Mouse (Mus musculus) frontal cortex, adult (tissue): ENCODE results near the gene Spire2.
"Not testable (repeated sequence)": the region's sequence is repeated elsewhere in the genome, so short reads cannot be mapped to it uniquely, and the experiment has no call there.

Experiments
- ATAC-seq: cut with Nextera tagmentation; 2 replicates; pipeline ENCODE4 v1.9.2; 2017; ENCODE audit warnings: mild to moderate bottlenecking, moderate library complexity, mixed read lengths; ENCODE audit not compliant: low TSS enrichment

Gene Spire2

DNA sequence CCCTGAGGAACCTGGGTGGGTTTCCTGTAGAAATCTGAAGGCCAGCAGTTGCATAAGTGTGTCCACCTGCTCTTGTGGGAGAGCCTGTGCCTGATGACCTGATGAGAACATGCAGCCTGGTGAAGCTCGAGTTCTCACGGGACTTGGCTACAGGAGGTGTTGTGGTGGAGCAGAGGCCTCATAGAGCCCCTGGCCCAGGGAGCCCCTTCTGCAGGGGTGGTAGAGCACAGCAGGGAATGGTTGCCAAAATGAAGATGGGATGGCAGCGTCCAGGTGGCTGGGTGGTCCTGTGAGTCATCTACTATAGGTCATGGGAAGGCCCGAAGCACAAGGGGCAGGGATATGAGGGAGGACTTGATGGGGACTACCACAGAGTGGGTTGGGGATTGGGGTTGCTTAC lies 49.2 kb downstream of the Spire2 start:
- ATAC-seq, result no peak

DNA sequence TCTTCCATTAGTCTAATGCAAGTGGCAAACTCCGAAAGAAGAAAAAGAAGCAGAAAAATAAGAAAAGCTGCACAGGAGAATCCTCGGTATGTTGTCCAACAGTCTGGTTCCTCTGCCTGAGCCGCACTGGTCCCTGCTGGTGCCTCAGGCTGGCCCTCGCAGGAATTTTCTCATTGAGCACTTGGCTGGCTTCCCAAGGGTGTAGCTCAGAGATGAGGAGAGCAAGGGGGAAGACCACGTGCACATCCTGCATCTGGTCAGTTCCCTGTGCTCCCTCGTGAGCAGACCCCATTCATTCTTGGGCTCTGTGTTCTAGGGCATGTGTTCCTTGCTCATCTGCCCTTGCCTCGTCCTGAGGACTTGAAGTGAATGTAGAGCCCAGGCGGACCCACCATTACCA lies 50.0 kb downstream of the Spire2 start:
- ATAC-seq, result no peak

GRCm38 (mm10) chr8:123384883-123385540 lies 52.5 kb downstream of the Spire2 start:
- no peak for ATAC-seq

GRCm38 (mm10) chr8:123387041-123387440 lies 54.5 kb downstream of the Spire2 start:
- ATAC-seq, result no peak

DNA sequence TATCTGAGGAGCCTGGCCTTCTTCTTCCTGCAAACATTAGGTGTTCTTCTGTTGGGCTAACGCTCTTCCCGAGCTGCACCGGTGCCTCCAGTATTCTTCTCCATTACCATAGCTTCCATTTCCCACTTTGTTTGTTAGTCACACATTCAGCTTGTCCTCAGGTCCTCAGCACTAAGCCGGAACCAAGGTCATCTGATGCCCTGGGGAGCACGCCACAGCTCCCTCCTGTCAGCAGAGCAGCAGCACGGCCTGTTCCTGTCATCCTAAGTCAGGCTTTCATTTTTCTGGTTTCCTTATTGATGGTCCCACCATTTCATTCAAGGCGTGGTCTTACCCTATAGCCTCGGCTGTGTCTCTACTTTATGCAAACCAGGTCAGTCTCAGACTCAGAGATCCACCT lies 55.3 kb downstream of the Spire2 start:
- no peak for ATAC-seq

- no peak for ATAC-seq
Measured at GRCm38 (mm10) chr8:123389026-123389425, 56.5 kb downstream of the Spire2 start.

DNA sequence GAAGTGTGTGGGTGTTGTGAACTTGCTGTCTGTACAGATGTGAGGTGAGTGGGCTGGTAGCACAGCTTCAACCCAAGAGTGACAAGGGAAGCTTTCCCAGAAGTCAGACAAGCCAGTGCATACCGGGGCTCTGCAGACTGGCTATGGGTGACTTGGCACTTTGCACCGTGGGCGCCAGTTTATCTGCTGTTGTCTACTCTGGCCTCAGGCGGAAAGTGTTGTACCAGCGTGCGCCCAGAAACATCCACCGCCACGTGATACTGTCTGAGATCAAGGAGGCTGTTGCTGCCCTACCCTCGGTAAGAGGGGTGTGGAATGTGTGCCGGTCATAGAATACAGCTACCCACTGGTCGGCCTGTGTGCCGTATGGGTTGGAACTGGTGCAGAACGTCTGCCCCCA lies 65.8 kb downstream of the Spire2 start:
- peak; percentile 39; the same call in 1 of the 2 replicates for ATAC-seq

DNA sequence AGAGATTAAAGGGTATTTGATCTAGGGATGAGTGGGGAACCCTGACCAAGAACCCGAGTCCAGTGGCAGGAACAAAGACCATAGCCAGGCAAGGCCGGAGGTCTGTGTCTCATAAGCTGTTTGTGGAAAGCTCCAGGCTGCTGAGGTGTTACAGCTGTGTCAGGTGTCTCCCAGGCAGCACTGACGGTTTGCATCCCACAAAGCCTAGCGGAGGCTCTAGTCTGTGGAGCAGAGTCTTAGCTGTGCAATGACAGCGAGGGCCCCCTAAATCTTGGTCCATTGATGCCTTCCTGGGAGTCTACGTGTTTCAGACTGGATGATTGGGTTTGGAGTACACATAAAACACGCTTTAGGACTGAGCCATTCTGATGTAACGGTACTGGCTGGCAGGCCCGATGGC lies 69.4 kb downstream of the Spire2 start:
- no peak for ATAC-seq

DNA sequence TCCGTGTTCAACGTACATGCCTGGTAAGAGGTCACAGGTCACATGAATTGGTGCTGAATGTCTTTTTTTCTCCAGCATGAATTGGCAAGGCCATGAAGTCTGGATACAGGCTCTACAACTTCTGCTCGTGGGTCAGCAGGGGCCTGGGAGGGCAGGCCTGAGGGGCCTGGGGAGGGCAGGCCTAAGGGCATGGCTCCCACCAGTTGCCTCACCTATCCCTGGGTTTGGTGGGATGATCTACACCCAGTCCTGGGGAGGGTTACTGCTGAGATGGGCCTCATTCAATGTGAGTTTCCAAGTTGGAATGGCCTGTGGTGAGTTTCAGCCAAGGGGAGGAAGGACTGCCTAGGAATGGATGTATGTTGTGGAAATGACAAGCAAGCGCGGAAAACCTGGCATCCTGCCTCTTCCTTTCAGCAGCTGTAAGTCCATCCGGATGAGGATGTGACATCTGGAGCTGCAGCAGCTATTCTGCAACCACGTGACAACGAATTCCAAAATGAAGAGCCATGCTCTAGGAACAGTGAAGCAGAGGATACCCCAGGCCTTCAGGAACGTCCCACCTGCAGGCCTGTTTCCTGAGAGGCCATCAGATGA lies 70.3 kb downstream of the Spire2 start:
- no peak for ATAC-seq

GRCm38 (mm10) chr8:123404521-123404920 lies 72.0 kb downstream of the Spire2 start:
- no peak for ATAC-seq

DNA sequence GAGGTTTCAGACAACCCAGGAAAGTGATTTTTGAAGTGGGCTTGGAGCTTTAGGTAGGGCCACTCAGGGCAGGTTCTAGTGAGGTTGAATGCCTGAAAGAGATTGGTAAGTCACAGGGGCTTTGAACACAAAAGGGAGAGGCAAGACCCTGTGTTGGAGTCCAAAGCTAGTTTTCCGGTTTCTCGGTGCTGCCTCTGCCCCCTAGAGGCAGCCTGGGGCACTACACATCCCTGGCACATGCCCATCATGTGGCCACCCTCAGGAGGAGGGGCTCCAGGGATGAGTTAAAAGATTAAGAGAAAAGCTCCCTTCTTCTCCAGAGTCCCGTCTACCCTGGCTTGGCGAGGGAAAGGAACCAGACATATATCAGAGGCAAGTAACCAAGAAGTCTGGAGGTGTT lies 74.3 kb downstream of the Spire2 start, which contains the start of gene Mc1r:
TSS of gene Mc1r (plus strand) at position 322 of the 400 bp plus-strand sequence.
- 0 out of 2 replicates have a peak, but pooled peaks have one; percentile 2 for ATAC-seq

- ATAC-seq, result no peak
Measured at GRCm38 (mm10) chr8:123407612-123408011, 75.1 kb downstream of the Spire2 start.

DNA sequence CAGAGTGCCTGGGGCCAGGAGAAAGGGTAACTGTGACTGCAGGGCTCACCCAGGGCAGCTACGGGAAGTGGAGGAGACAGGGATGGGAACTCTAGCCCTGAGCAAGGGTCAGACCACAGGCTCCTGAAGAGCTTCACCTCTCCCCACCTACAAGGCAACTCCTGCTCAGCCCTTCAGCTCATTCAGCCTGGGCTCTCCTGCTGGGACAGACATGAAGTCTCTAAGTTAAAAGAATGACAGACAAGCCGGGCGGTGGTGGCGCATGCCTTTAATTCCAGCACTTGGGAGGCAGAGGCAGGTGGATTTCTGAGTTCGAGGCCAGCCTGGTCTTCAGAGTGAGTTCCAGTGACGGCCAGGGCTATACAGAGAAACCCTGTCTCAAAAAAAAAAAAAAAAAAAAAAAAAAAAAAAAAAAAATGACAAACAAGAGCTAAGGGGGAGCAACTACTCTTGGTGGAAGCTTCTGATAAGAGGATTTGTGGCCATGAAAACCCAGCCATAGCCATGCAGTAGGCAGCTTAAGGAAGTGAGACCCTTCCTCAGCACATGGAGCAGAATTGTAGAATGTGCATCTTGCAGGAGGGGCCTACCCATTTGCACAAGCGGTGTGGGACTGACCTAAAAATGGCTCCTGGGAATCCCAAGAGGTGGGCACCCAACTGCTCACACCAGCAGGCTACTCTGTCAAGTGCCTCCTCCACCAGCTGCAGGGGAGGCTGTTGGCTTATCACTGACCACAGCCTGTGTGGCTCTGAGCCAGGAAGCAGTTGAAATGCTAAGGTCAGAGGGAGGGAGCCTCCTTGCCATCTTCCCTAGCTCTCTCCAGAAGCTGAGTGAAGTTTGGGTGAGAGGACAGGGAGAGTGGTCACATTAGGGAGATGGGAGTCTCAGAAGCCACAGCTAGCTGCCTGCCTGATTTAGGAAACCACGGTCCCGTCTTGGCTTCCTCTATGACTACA lies 76.4 kb downstream of the Spire2 start:
- ATAC-seq, result no peak

GRCm38 (mm10) chr8:123410049-123410587 lies 77.6 kb downstream of the Spire2 start:
- ATAC-seq, result no peak

GRCm38 (mm10) chr8:123410788-123411187 lies 78.3 kb downstream of the Spire2 start:
- peak; percentile 8; the same call in 1 of the 2 replicates for ATAC-seq

DNA sequence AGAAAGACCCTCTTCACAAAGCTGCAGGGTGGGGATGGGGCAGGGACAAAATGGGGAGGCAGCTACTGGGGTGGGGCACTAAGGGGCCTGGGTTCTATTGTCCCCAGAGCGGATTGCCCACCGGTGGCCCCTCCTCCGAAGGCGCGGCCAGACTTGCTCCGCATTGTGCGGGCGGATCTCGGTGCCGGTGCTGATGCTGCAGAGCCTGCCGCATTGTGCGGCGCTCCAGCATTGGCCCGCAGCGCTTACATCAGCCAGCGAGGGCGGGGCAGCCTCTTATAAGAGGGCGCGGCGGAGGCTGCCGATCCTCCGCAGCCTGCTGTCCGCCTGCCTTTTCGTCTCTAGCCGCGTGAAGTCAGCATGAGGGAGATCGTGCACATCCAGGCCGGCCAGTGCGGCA lies 78.7 kb downstream of the Spire2 start, which contains the start of gene Tubb3:
TSS of gene Tubb3 (plus strand) at position 179 of the 400 bp plus-strand sequence.
- peak; percentile 72 for ATAC-seq

- 0 out of 2 replicates have a peak, but pooled peaks have one; percentile 3 for ATAC-seq
Measured at GRCm38 (mm10) chr8:123411781-123412327, 79.3 kb downstream of the Spire2 start.

- ATAC-seq, result peak; percentile 39
Measured at GRCm38 (mm10) chr8:123412560-123413170, 80.2 kb downstream of the Spire2 start.

GRCm38 (mm10) chr8:123414255-123414654 lies 81.7 kb downstream of the Spire2 start:
- ATAC-seq, result no peak

DNA sequence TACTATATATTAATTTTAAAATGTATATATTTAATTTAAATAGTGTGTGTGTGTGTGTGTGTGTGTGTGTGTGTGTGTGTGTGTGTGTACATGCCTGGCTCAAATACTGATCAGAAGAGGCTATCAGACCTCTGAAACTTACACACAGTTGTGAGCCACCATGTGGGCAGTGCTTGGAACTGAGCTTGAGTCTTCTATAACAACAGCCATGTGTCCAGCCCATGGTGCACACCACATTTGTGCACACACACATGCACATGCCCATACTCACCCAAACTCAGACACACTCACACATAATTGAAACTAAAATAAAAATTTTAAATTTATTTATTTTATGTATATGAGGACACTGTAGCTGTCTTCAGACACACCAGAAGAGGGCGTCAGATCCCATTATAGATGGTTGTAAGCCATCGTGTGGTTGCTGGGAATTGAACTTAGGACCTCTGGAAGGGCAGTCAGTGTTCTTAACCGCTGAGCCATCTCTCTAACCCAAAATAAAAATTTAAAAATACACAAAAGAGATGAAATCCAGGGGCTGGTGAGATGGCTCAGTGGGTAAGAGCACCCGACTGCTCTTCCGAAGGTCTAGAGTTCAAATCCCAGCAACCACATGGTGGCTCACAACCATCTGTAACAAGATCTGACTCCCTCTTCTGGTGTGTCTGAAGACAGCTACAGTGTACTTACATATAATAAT lies 82.6 kb downstream of the Spire2 start:
- ATAC-seq, result not testable (repeated sequence)
